Mouse (Mus musculus) CD4-positive helper T cell, adult 2 months (primary cell): ENCODE data around the gene Rnf43.
A peak's percentile ranks its signal among the peaks of the same experiment; 100 is the strongest.

ENCODE experiments used
- DNase-seq: peaks from one replicate; pipeline ENCODE4 v3.0.0-alpha.2; 2012; ENCODE audit warnings: low read depth, missing footprints, low spot score

Rnf43 gene

DNA sequence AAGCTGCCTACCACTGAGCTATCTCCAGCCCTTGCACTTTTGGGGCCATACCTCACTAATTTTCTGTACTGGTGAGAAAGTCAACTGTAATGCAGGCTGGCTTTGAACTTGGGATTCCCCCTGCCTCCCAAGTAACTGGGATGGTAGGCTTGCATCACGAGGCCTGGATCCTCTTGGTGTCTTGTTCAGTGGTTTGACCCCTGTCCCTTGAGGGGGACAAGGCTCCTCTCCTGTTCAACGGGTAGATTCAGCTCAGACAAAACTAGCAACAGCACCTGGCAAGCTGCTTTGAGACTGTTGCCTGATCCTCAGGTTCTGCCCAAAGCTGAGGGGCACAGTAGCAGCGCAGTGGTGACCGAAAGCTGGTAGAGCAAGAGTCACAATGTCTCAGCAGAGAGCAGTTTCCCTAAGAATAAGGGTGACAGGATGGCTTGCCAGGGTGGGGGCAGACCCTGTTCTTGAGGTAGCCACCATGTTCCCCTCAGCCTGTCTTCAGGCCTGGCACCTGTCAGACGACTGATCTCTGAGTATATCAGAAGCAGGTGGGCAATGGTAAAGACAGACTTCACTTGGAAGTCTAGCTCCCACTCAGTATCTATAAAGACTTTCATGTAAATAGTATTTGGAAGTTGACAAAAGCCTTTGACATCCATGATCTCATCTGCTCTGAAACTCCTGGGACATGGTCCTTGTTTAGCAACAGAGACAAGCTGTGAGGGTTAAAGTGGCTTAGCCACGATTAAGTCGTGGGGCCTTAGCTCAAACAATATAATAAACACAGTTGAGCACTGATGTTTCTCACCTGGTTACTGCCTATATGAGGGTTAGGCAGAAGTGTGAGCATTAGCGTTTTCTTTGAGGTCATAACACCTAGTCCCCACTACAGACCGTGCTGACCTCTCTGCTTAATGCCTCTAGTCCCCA is 83.4 kb downstream of the Rnf43 start:
- DNase-seq, result peak; percentile 48

DNA sequence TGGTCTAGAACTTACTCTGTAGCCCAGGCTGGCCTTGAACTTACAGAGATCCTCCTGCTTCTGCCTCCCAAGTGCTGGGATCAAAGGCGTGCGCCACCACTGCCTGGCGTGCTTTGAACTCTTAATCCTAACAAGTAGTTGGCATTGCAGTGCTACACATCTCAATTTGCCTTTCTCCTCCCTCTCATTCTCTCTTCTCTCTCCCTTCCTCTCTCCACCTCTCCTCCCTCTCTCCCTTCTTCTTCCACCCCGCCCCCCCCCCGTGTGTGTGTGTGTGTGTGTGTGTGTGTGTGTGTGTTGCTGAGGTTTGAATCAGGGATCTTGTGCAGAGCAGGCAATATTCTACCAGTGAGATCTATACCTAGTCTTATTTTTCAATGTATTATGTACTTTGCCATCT is 84.8 kb downstream of the Rnf43 start:
- no peak for DNase-seq

DNA sequence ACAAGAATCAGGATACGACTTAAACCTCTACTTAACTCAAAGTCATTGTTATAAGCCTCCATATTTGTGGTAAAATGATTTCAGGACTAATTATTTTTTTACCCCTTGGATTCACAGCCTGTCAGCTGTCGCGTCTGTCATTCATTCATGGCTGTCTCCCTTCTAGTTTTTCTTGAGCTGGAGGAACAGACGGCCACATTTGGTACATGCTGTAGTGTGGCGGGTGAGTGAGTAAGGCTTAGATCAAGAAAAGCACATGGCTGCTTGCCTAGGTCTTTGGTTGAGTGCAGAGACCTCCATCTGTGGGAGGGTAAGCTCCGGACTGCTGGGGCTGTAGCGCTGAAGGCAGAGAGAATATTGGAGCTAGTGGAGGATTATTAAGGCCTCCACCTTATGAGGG is 85.2 kb downstream of the Rnf43 start:
- peak; percentile 31 for DNase-seq

DNA sequence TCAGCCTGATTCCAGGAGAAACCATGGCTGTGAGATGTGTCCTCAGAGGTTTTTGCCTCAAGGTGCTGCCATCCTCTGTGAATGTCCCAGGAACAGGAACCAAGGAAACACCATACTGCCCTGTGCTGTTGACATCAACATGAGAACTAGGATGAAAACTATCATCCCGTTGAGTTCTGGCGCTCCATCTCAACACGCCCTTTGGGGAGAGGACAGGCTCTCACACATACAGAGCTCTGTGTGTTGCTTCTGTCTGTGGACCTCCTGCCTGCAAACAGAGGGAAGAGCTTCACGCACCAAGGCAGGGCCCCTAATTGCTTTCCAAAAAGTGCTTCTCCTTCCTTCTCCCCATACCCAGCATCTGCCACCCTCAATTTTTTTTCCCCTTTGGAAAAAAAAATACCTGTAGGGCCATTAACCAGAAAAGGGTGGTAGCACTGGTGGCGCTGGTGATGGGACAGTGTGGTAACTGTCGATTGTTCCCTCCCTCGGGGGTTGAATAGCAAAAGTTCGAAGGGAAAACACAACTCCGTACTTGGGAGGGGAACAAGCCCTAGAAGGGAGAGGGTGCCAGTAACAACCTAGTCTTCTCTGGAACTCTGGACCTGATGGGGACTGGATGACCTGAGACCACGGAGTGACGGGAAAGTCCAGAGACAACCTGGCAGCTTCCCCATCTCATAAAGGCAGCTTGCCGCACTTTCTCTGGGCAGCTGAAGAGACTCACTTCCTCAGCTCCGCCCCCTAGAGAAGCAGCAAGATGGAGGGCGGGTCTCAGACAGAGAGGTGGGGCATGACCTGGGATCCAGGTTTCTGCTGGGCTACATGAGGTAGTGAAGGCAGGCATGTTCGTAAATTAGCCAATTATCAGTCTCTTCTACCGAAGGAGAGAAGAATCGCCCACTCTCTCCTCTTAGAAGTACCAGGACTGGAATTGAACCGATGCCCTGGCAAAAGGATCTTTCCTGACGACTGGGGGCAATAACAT is 85.9 kb downstream of the Rnf43 start:
- peak; percentile 94 for DNase-seq

DNA sequence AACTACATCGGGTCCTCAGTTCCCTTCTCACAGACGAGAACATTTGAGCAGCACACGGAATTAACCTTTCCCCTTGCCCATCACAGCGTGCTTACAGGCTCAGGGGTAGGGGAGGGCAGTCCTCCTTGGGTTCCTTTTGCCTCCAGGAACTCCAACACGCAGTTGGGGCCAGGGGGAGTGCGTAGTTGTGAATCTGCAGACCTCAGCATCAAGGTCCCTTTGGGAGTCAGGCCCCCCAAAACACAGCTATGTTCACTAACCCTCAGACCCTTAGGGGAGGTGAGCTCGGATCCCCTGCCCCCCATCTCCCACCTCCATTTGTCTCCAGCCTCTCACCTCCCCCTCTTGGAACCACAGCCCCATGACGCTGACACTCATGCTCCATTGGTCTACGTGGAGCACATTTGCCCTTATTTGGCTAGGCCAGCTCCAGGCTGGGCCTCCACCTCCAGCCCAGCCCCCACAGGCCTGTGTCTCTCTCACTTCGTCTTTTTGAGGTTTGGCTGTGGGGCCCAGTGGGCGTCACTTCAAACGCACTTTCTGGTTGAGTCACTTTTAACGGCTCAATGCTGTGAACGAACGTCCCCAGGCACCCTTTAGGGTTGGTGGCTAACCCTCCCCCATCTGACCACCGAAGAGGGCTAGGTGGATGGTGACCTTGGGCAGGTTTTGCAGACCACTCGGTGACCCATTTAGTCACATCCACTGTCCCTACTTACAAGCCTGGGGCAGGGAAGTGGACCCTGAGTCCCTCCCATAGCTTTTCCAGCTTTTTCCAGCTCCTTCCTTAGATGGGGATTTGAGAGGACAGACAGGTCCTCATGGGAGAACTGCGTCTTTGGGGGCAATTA is 86.9 kb downstream of the Rnf43 start:
- peak; percentile 98 for DNase-seq

DNA sequence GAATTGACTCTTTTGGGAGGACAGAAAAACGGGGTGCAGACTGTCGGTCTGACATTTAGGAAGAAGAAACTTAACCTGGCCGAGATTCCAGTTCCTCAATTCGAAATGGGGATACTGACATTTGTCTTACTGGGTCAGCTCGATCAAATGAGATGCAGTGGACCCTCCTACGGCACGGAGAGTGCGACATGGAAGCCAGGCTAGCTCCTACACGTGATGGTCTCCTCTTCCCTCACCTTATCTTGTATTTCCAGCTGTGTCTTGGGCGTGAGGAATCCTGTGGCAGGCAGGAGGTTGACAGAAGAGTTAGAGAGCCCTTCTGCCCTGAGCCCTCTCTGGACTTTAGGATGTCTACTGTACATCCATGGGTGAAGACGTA is 87.5 kb downstream of the Rnf43 start:
- no peak for DNase-seq

DNA sequence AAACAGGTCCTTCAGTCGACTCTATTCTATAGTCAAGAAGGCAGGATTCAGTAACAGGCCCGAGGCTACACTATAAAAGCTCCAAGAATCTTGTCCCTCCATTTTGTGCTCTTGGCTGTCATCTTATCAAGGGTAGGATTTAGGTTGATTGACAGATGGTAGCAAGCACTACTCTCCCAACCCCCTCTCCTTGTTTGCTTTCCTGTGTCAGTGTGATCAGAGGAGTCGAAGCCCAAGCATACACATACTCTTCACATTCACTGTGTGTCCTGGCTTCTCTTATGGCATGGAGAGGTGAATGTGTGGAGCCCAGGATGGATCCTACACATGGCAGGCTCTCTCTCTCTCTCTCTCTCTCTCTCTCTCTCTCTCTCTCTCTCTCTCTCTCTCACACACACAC is 88.0 kb downstream of the Rnf43 start:
- peak; percentile 90 for DNase-seq

DNA sequence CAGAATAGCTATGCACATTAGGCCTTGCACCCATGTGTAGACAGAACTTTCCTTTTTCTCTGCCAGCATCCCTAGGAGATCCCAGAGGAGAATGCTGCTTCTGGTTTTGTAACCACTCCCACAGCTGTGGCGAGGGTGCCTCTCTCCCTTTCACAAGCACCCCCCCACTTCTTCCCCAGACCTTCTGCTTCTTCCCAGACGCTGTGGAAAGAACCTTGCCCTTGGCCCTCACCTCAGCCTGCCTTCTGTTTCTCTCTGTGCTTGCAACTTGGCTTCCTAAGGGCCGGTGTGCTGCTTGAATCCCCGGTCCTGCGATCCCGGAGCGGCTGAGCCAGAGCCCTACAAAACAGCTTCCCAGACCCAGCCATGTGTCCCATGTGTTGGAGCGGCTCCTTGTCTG is 88.5 kb downstream of the Rnf43 start:
- peak; percentile 74 for DNase-seq

DNA sequence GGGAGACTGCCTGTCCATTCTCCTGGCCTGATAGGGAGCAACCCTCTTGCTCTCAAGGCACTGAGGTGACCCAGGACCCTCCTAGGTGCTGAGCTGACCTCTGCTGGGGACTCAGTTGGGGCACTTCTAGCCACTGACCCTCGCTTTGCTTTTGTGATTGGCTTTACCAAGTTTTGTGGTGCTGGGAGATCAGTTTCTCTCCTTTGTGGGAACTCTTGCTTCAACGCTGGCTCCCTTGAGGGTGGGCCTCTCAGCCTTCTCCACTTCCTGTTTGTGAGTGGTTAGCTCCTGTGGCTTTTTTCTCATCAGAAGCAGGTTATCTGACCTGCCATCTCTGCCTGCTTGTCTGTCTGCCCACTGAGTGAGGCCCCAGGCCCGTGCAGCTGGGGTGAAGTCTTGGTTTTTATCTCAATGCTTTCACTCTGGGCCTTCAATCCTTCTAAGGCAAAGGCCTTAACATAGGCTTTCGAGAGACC is 89.0 kb downstream of the Rnf43 start:
- peak; percentile 93 for DNase-seq

DNA sequence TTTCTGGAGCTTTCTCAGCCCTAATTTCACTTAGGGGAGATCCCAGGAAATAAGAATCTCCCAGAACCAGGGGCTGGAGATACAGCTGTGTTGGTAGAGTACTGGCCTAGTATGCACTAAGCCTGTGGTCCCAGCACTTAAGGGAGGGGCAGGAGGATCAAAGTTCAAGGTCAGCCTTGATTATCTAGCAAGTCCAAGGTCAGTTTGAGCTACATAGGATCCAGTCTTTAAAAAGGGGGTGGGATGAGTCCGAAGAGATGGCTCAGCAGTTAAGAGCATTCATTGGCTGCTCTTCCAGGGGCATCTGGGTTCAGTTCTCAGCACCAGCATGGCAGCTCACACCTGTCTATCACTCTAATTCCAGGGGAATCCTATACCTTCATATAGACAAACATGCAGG is 89.8 kb downstream of the Rnf43 start:
- peak; percentile 34 for DNase-seq

DNA sequence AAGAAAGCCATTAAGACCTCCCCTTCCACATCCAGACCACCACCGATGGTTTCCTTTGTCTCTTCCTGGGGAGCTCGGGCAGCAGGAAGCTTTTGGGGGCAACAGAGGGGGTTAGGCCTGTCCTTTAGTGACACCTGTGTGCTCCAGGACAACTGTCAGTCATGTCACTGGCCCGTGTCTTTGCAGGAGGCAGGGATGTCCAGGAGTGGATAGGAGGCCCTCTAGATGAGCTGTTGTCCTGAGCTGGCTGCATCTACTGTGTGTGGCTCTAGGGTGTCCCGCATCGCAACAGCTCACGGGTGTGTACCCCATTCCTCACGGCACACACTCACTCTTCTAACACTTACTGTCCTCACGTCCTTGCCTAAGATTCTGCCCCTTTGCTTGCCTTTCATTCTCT is 90.7 kb downstream of the Rnf43 start:
- peak; percentile 28 for DNase-seq

DNA sequence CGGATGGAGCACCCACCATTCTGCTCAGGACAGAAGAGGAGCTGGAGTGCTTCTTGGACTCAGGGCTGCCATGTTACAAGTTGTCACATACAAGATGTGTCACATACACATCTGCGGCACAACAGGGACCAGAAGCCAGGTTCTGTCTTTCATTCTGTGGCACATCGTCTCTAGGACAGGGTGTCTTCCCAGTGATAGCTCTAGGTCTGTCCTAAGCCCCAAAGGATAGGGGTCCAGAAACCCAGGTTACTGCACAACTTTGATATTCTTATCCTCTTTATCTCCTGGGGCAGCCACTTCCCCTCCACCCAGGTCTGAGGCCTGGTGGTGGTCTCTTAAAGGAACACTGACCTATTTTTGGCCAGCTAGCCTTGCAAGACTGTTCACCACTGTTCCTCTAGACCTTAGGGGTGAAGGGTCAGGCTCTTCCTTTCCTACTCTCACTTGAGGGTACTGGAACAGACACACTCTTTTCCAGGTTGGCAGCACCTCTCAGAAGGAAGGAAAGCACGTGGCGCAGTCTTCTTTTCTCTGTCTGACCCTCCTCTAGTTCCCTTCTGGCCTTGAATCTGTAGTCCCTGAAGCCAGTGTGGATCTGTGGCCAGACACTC is 91.5 kb downstream of the Rnf43 start:
- peak; percentile 64 for DNase-seq

DNA sequence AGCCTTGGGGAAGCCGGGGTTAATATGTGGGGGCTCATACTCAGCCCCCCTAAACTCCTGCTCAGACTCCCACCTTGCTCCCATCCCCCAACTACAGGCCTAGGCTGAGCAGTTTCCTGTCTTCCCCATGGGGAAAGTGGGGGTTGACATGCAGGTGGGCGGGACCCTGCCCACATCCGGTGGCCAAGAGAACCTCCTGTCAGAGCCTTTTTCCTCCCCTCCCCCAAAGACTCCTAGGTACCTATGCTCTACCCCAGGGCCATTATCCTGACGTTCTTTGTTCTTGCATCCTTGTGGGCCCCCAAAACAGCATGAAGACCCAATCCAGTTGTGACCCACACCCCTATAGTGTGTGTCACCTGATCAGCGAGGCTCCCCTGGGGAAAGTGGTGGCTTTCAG is 92.1 kb downstream of the Rnf43 start:
- peak; percentile 91 for DNase-seq

DNA sequence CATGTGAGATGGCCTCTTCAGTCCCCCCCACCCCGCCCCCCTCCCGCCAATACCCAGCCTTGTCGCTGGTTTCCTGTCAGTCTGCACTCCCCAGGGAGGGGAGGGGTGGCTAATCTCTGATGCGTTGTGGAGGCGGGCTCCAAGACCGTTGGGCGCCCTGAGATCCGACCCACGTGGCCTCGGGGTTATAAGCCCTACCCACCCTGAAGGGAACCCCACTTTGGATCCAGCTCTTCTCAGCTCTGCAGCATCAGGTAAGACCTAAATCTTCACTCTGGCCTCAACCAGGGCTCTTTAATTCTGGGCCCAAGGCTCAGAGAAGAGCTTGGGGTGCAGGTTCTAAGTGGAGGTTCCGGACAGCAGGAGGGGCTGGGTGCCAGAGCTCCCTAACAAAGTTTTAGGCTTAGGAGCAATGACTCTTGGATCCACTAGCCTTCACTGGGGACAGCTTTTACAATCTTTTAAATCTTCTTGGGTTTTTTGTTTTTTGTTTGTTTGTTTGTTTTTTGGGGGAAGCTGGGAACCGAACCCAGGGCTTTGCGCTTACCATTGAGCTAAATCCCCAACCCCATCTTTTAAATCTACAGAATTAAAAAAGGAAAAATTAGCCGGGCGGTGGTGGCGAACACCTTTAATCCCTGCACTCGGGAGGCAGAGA is 93.0 kb downstream of the Rnf43 start:
- peak; percentile 99 for DNase-seq

DNA sequence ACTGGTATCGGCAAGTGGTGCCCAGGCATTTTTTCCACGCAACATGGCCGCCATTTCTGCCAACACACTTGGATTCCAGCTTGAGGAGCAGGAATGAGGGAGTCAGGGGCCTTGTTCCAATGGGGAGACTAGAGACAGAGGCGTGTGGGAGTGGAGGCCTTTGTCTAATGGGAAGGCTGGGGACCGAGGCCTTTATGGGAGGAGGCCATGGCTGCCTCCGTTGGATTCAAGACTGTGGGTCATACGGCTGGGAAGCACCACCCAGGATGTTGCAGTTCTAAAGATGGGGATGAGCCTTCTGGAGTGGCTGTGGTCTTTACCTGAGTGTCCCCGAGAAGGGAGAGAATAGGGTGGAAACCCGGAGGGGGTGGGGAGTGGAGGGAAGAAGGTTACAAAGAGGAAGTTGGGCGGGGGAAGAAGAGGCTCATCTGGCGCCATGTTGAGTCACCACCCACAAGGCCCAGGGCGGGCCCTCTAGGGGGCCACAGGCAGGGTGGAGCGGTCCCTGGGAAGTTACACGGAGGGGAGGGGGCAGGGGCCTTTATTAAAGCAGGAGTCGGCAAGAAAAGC is 93.8 kb downstream of the Rnf43 start:
- peak; percentile 88 for DNase-seq

DNA sequence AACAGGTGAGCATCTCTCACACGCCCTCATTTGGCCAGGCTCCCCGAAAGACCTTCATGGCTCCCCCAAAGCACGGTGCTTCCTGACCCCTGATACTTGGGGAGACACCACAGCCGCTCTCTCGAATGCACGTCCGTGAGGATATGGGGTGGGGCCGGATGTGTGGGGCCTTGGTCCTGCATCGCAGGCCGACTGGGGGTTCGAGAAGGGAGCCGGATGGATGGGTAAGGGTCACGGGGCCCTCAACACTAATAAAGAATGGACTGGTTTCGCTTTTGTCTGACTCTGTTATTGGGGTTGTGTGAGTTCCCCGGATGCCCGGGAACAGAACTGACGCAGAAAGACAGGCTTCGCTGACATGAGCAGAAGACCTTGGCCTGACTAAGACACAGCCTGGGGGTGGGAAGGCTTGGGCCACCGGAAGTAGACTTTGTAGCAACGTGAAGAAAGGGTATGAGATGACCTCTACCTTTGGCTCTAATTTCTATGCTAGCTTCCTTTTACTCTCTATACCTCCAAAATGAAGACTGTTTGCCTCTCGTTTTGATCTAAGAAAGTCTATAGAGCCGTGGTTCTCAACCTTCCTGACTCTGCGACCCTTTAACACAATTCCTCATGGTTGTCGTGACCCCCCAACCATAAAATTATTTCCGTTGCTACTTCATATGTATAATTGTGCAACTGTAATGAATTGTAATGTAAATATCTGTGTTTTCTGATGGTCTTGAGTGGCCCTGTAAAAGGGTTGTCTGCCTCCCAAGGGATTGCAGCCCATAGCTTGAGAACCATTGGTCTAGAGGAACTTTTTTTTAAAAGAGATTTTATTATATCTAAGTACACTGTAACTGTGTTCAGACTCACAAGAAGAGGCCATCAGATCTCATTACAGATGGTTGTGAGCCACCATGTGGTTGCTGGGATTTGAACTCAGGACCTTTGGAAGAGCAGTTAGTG is 94.8 kb downstream of the Rnf43 start:
- peak; percentile 79 for DNase-seq

DNA sequence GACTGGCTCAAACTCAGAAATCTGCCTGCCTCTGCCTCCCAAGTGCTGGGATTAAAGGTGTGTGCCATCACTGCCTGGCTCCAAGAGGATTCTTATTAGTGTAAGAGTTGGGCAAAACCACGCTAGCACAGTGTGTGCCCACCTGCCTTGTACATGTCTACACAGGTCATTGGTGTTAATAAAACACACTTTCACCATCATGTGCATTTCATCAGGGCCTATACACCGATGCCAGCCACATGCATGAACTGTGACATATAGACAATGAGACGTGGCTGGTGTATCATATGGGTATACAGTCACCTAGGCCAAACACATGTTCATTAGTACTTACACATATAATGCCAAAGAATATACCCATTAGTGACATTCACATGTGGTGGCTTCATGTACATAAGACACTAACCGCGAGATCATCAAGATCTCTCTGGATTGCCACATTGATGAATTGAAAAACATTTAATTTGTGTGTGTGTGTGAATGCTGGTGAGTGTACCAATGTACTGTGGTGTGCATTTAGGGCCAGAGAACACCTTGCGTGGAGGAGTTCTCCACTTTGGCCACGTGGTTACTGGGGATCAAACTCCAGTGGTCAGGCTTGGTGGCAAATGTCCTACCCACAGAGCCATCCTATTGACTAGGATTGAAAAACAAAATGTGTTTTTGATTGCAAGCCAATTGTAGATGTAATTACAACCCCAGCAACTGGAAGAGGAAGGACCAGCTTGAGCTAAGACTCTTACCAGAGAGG is 95.8 kb downstream of the Rnf43 start:
- peak; percentile 81 for DNase-seq

DNA sequence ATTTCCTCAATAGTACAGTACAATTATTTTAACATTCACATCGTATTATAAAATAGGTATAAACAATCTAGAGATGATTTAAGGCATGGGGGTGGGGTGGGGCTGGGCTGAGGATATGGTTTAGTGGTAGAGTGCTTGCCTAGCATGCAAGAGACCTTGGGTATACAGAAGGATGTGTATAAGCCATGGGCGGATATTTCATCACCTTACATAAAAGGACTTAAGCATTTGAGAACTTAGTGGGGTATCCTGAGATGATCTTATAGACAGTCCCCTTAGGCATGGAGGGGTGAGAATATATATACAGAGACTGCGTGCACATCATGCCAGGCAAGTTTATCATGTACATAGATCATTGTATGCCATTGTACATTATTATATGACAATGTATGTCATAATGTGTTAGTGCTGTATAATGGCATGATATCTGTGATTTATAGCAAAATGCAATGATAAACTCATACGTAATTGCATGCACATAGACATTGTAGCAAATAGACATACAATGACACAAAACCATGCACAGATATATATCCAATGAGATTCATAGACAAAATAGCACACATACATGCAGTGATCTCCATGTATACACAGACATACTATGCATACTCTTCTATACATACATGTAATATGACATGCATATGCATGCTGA is 96.6 kb downstream of the Rnf43 start:
- DNase-seq, result peak; percentile 87
